Mouse (Mus musculus) heart, postnatal 0 days (tissue): ENCODE results near the gene Grin2a.

Experiments
- CTCF ChIP-seq: IDR thresholded peaks from 2 replicates; pipeline ENCODE4 v1.5.1; 2016; ENCODE audit warnings: antibody characterized with exemption, control low read depth, low read depth
- EP300 ChIP-seq: IDR thresholded peaks from 2 replicates; pipeline ENCODE4 v1.6.1; 2016; ENCODE audit warnings: antibody characterized with exemption, low read depth

DNA sequence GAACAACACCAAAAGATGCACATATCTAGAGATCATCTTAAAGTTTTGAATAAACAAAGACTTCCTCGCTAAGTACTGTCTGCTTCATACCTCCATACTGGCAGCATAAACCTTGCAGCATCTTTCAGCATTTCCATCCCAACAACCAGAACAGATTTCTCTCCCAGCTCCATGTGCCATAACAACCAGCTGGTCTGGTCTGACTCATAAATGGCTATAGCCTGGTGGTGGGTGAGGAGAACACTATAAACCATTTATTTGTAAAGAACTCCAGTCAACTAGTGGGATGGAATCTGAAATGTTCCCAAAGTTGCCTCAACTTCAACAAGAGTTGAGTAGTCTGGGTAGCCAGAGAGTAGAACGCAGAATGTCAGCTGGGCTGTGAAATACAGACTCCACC lies 202.4 kb downstream of the Grin2a start:
- TF ChIP-seq CTCF: no peak
- no peak for TF ChIP-seq EP300
